Mouse (Mus musculus) retina, postnatal 1 day (tissue): ENCODE results near the gene Rxra.

Source experiments
- DNase-seq: peaks from one replicate; pipeline ENCODE4 v3.0.0-alpha.2; 2012

The Rxra gene

GRCm38 (mm10) chr2:27769701-27770100, 93.5 kb downstream of the Rxra start:
- DNase-seq: no peak

- DNase-seq: peak; percentile 76
Observed at GRCm38 (mm10) chr2:27770205-27770604, 94.0 kb downstream of the Rxra start.

- DNase-seq: peak; percentile 87
Observed at GRCm38 (mm10) chr2:27771936-27772335, 95.7 kb downstream of the Rxra start.

- DNase-seq: no peak
Observed at GRCm38 (mm10) chr2:27772841-27773388, 96.7 kb downstream of the Rxra start.

GRCm38 (mm10) chr2:27773980-27774730, 97.9 kb downstream of the Rxra start:
- DNase-seq: no peak

- DNase-seq: no peak
Observed at GRCm38 (mm10) chr2:27775006-27775405, 98.8 kb downstream of the Rxra start.

GRCm38 (mm10) chr2:27775625-27776024, 99.4 kb downstream of the Rxra start:
- no peak for DNase-seq

- DNase-seq: no peak
Observed at GRCm38 (mm10) chr2:27777756-27778155, 101.5 kb downstream of the Rxra start.

- no peak for DNase-seq
Observed at GRCm38 (mm10) chr2:27778289-27778688, 102.0 kb downstream of the Rxra start.

- DNase-seq: no peak
Observed at GRCm38 (mm10) chr2:27779291-27779866, 103.1 kb downstream of the Rxra start.

- no peak for DNase-seq
Observed at GRCm38 (mm10) chr2:27780162-27780561, 103.9 kb downstream of the Rxra start.

- no peak for DNase-seq
Observed at GRCm38 (mm10) chr2:27785363-27785762, 109.1 kb downstream of the Rxra start.

GRCm38 (mm10) chr2:27785973-27786417, 109.8 kb downstream of the Rxra start:
- no peak for DNase-seq

GRCm38 (mm10) chr2:27791571-27791970, 115.3 kb downstream of the Rxra start:
- no peak for DNase-seq

GRCm38 (mm10) chr2:27799018-27799417, 122.8 kb downstream of the Rxra start:
- DNase-seq: no peak

- no peak for DNase-seq
Observed at GRCm38 (mm10) chr2:27801041-27801440, 124.8 kb downstream of the Rxra start.

- DNase-seq: peak; percentile 27
Observed at GRCm38 (mm10) chr2:27802493-27802892, 126.3 kb downstream of the Rxra start.

- no peak for DNase-seq
Observed at GRCm38 (mm10) chr2:27806691-27807090, 130.5 kb downstream of the Rxra start.

- DNase-seq: no peak
Observed at GRCm38 (mm10) chr2:27807684-27808083, 131.4 kb downstream of the Rxra start.

GRCm38 (mm10) chr2:27809897-27810296, 133.7 kb downstream of the Rxra start:
- no peak for DNase-seq
